Mouse (Mus musculus): ENCODE measurements around the gene Utrn. TPM values are rescaled to one million over a fixed set of nuclear protein-coding genes. Genes with fewer than 3 reads are reported as not detected.

Utrn gene
- polyA plus RNA-seq, 1 experiment from 2014 or later = 17.6 TPM

DNA sequence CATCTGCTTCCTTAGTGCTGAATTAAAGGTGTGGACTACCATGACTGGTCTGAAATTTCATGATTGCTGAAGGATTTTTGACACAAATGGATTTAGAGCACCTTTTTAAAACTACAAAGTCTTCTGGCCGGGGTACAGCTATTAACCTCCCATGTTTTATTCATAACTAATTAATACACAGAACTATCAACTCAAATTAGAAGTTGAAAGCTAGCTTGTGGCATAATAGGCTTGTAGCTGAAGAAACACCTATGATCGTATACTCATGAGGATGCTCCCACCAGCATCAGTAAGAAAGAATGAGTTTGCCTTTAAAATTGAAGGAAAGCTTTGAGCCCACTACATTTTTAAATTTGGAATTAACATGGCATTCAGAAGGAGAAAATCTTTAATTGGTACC lies 282.3 kb downstream of the Utrn start:
- Histone ChIP-seq H3K9me3 (replicated peaks; ENCODE audit: control insufficient read depth, low read length, poor library complexity, severe bottlenecking) (no peaks in the 10 kb centered on the region), H3K36me3 (ENCODE audit: control insufficient read depth, insufficient read depth, low read length) (no peaks in the 10 kb centered on the region), H3K4me1 (ENCODE audit: control insufficient read depth, insufficient read depth, low read length) (0 out of 2 replicates have a peak, but pooled peaks cover 2% of the 10 kb centered on the region), H3K27ac (ENCODE audit: low read length) (no peak overlapping the region), H3K4me2 (ENCODE audit: low read length) (no peak overlapping the region), H3K27me3 (ENCODE audit: control insufficient read depth, insufficient read depth, low read depth, low read length) (no peaks in the 10 kb centered on the region), H3K9ac (ENCODE audit: low read depth, low read length) (no peak overlapping the region), H3K4me3 (ENCODE audit: low read depth, low read length) (no peak overlapping the region)
- WGBS = 59% methylated on average over 2 of the region's 2 CpGs
- no peak for ATAC-seq

DNA sequence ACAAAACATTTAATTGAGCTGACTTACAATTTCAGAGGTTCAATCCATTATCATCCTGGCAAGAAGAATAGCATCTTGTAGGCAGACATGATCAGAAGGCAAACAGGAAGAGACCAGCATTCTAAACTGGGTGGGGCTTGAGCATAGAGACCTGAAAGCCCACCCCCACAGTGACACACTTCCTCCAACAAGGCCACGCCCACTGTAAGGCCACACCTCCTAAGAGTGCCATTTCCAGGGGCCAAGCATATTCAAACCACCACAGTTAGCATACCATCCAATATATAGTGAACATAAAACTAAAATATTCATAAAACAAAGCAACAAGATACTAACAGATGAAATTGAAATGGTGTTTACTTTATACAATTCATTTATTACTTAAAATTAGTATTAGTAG lies 283.0 kb downstream of the Utrn start:
- 94% methylated on average over 1 of the region's 1 CpGs for WGBS

GRCm38 (mm10) chr10:12583473-12583872 lies 285.7 kb downstream of the Utrn start:
- H3K36me3 ChIP-seq (ENCODE audit: control insufficient read depth, insufficient read depth, low read length) = no peaks in the 10 kb centered on the region
- H3K27me3 ChIP-seq (ENCODE audit: control insufficient read depth, insufficient read depth, low read depth, low read length) = no peaks in the 10 kb centered on the region
- H3K27ac ChIP-seq (ENCODE audit: low read length) = no peak overlapping the region
- H3K9me3 ChIP-seq (replicated peaks; ENCODE audit: control insufficient read depth, low read length, poor library complexity, severe bottlenecking) = no peaks in the 10 kb centered on the region
- 0 out of 2 replicates have a peak, but pooled peaks cover 2% of the 10 kb centered on the region for H3K4me1 ChIP-seq (ENCODE audit: control insufficient read depth, insufficient read depth, low read length)
- no peak for ATAC-seq
- H3K4me2 ChIP-seq (ENCODE audit: low read length) = no peak overlapping the region
- H3K4me3 ChIP-seq (ENCODE audit: low read depth, low read length) = no peak overlapping the region
- WGBS = 94% methylated on average over 3 of the region's 3 CpGs
- no peak overlapping the region for H3K9ac ChIP-seq (ENCODE audit: low read depth, low read length)

More for the DNA sequence above, 283.0 kb downstream of the Utrn start:
- H3K27ac ChIP-seq (ENCODE audit: low read length) = no peak overlapping the region
- no peak overlapping the region for H3K4me2 ChIP-seq (ENCODE audit: low read length)
- H3K9me3 ChIP-seq (replicated peaks; ENCODE audit: control insufficient read depth, low read length, poor library complexity, severe bottlenecking) = no peaks in the 10 kb centered on the region
- H3K27me3 ChIP-seq (ENCODE audit: control insufficient read depth, insufficient read depth, low read depth, low read length) = no peaks in the 10 kb centered on the region
- ATAC-seq = no peak
- H3K4me3 ChIP-seq (ENCODE audit: low read depth, low read length) = no peak overlapping the region
- no peaks in the 10 kb centered on the region for H3K36me3 ChIP-seq (ENCODE audit: control insufficient read depth, insufficient read depth, low read length)
- H3K9ac ChIP-seq (ENCODE audit: low read depth, low read length) = no peak overlapping the region
- H3K4me1 ChIP-seq (ENCODE audit: control insufficient read depth, insufficient read depth, low read length) = 0 out of 2 replicates have a peak, but pooled peaks cover 2% of the 10 kb centered on the region

- no peak overlapping the region for H3K27ac ChIP-seq (ENCODE audit: low read length)
- 43% methylated on average over 1 of the region's 1 CpGs for WGBS
- no peaks in the 10 kb centered on the region for H3K36me3 ChIP-seq (ENCODE audit: control insufficient read depth, insufficient read depth, low read length)
- no peaks in the 10 kb centered on the region for H3K27me3 ChIP-seq (ENCODE audit: control insufficient read depth, insufficient read depth, low read depth, low read length)
- H3K4me3 ChIP-seq (ENCODE audit: low read depth, low read length) = no peak overlapping the region
- no peak overlapping the region for H3K4me2 ChIP-seq (ENCODE audit: low read length)
- no peak overlapping the region for H3K9ac ChIP-seq (ENCODE audit: low read depth, low read length)
- no peak for ATAC-seq
- peaks cover 3% of the 10 kb centered on the region for H3K4me1 ChIP-seq (ENCODE audit: control insufficient read depth, insufficient read depth, low read length)
- no peaks in the 10 kb centered on the region for H3K9me3 ChIP-seq (replicated peaks; ENCODE audit: control insufficient read depth, low read length, poor library complexity, severe bottlenecking)
These were observed 290.1 kb downstream of the Utrn start for GRCm38 (mm10) chr10:12579048-12579447.

- Histone ChIP-seq H3K36me3 (ENCODE audit: control insufficient read depth, insufficient read depth, low read length) (no peaks in the 10 kb centered on the region), H3K4me3 (ENCODE audit: low read depth, low read length) (no peak overlapping the region), H3K9me3 (replicated peaks; ENCODE audit: control insufficient read depth, low read length, poor library complexity, severe bottlenecking) (no peaks in the 10 kb centered on the region), H3K9ac (ENCODE audit: low read depth, low read length) (no peak overlapping the region), H3K4me2 (ENCODE audit: low read length) (no peak overlapping the region), H3K27me3 (ENCODE audit: control insufficient read depth, insufficient read depth, low read depth, low read length) (no peaks in the 10 kb centered on the region), H3K4me1 (ENCODE audit: control insufficient read depth, insufficient read depth, low read length) (peaks cover 10% of the 10 kb centered on the region), H3K27ac (ENCODE audit: low read length) (no peak overlapping the region)
- no peak for ATAC-seq
- WGBS = 75% methylated on average over 8 of the region's 8 CpGs
These were observed 293.2 kb downstream of the Utrn start for GRCm38 (mm10) chr10:12575849-12576435.

DNA sequence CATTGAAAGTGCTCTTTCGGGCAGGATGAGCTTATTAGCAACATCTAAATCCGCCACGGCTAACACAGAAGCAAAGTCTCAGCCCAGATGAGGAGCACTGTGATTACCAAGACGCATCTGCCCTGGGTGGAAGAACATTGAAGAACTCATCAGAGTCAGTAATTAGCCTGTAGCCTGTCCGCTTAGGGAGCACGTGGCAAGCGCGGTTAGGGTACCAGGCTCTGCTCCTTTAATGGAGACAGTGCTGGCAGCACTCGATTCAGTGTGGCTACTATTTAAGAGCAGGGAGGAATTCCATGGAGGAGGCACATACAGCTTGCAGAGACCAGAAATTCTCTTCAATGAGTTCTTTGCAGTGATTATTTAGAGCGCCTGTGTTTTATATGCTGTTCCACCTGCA lies 294.4 kb downstream of the Utrn start:
- H3K4me1 ChIP-seq (ENCODE audit: control insufficient read depth, insufficient read depth, low read length) = peaks cover 10% of the 10 kb centered on the region
- WGBS = 26% methylated on average over 10 of the region's 10 CpGs
- H3K27me3 ChIP-seq (ENCODE audit: control insufficient read depth, insufficient read depth, low read depth, low read length) = no peaks in the 10 kb centered on the region
- 0 out of 2 replicates have a peak overlapping the region, but pooled peaks have one; percentile 8 for H3K4me3 ChIP-seq (ENCODE audit: low read depth, low read length)
- H3K9ac ChIP-seq (ENCODE audit: low read depth, low read length) = no peak overlapping the region
- peak; percentile 69 for ATAC-seq
- H3K4me2 ChIP-seq (ENCODE audit: low read length) = peak overlapping the region; percentile 44
- no peaks in the 10 kb centered on the region for H3K9me3 ChIP-seq (replicated peaks; ENCODE audit: control insufficient read depth, low read length, poor library complexity, severe bottlenecking)
- no peaks in the 10 kb centered on the region for H3K36me3 ChIP-seq (ENCODE audit: control insufficient read depth, insufficient read depth, low read length)
- H3K27ac ChIP-seq (ENCODE audit: low read length) = no peak overlapping the region

DNA sequence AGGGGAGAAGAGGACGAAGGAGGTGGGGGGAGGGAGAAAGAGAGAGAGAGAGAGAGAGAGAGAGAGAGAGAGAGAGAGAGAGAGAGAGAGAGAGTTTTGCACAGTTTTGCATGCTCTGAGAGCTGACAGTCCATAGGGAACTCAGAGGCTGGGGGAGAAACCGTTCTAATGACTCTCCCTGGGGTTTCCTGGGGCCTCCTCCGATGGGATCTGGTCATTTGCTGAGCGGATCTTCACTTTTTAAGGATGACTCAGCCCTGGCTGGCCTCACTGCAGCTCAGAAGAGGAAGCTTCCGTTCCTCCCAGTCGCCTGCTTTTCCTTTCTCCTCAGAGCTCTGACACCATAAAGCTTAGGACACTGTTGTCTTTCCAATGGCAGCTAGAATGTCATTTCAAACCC lies 295.6 kb downstream of the Utrn start:
- Histone ChIP-seq H3K9me3 (replicated peaks; ENCODE audit: control insufficient read depth, low read length, poor library complexity, severe bottlenecking) (no peaks in the 10 kb centered on the region), H3K36me3 (ENCODE audit: control insufficient read depth, insufficient read depth, low read length) (no peaks in the 10 kb centered on the region), H3K9ac (ENCODE audit: low read depth, low read length) (no peak overlapping the region), H3K27me3 (ENCODE audit: control insufficient read depth, insufficient read depth, low read depth, low read length) (no peaks in the 10 kb centered on the region), H3K4me3 (ENCODE audit: low read depth, low read length) (no peak overlapping the region), H3K4me2 (ENCODE audit: low read length) (no peak overlapping the region), H3K4me1 (ENCODE audit: control insufficient read depth, insufficient read depth, low read length) (peaks cover 10% of the 10 kb centered on the region), H3K27ac (ENCODE audit: low read length) (no peak overlapping the region)
- 10% methylated on average over 6 of the region's 6 CpGs for WGBS
- ATAC-seq = no peak

GRCm38 (mm10) chr10:12572759-12573158 lies 296.4 kb downstream of the Utrn start:
- WGBS = 12% methylated on average over 4 of the region's 4 CpGs
- Histone ChIP-seq H3K9ac (ENCODE audit: low read depth, low read length) (no peak overlapping the region), H3K27ac (ENCODE audit: low read length) (no peak overlapping the region), H3K9me3 (replicated peaks; ENCODE audit: control insufficient read depth, low read length, poor library complexity, severe bottlenecking) (no peaks in the 10 kb centered on the region), H3K27me3 (ENCODE audit: control insufficient read depth, insufficient read depth, low read depth, low read length) (no peaks in the 10 kb centered on the region), H3K4me2 (ENCODE audit: low read length) (no peak overlapping the region), H3K36me3 (ENCODE audit: control insufficient read depth, insufficient read depth, low read length) (no peaks in the 10 kb centered on the region), H3K4me1 (ENCODE audit: control insufficient read depth, insufficient read depth, low read length) (peaks cover 10% of the 10 kb centered on the region), H3K4me3 (ENCODE audit: low read depth, low read length) (no peak overlapping the region)
- ATAC-seq = no peak

- 79% methylated on average over 4 of the region's 4 CpGs for WGBS
- no peak for ATAC-seq
These were observed 304.7 kb downstream of the Utrn start for GRCm38 (mm10) chr10:12564425-12564824.

More at GRCm38 (mm10) chr10:12564425-12564824, 304.7 kb downstream of the Utrn start:
- Histone ChIP-seq H3K4me2 (ENCODE audit: low read length) (no peak overlapping the region), H3K27me3 (ENCODE audit: control insufficient read depth, insufficient read depth, low read depth, low read length) (no peaks in the 10 kb centered on the region), H3K4me1 (ENCODE audit: control insufficient read depth, insufficient read depth, low read length) (no peaks in the 10 kb centered on the region), H3K36me3 (ENCODE audit: control insufficient read depth, insufficient read depth, low read length) (no peaks in the 10 kb centered on the region), H3K27ac (ENCODE audit: low read length) (no peak overlapping the region), H3K9me3 (replicated peaks; ENCODE audit: control insufficient read depth, low read length, poor library complexity, severe bottlenecking) (no peaks in the 10 kb centered on the region), H3K4me3 (ENCODE audit: low read depth, low read length) (no peak overlapping the region), H3K9ac (ENCODE audit: low read depth, low read length) (no peak overlapping the region)
